Mouse (Mus musculus) gonadal fat pad, adult 2 months (tissue): ENCODE data around the gene Rab27a. TPM values are rescaled to one million over a fixed set of nuclear protein-coding genes. Genes with fewer than 3 reads are reported as not detected.
"Not testable (repeated sequence)": the region's sequence is repeated elsewhere in the genome, so short reads cannot be mapped to it uniquely, and the experiment has no call there.

Source experiments
- DNase-seq: peaks from one replicate; pipeline ENCODE4 v3.0.0-alpha.2; 2012; ENCODE audit warnings: low read depth
- polyA plus RNA-seq: library from polyadenylated mRNA; depleted of rRNA; stranded (reverse); fragments of >200 nt; gene quantifications from 2 replicates; pipeline ENCODE4 v1.2.3, GENCODE M21; 2012

The Rab27a gene
- polyA plus RNA-seq, 1 experiment: 1.9 TPM

- DNase-seq: no peak
Measured at GRCm38 (mm10) chr9:73090121-73090520, 45.5 kb downstream of the Rab27a start.

- DNase-seq: no peak
Measured at GRCm38 (mm10) chr9:73091747-73092146, 47.1 kb downstream of the Rab27a start.

DNA sequence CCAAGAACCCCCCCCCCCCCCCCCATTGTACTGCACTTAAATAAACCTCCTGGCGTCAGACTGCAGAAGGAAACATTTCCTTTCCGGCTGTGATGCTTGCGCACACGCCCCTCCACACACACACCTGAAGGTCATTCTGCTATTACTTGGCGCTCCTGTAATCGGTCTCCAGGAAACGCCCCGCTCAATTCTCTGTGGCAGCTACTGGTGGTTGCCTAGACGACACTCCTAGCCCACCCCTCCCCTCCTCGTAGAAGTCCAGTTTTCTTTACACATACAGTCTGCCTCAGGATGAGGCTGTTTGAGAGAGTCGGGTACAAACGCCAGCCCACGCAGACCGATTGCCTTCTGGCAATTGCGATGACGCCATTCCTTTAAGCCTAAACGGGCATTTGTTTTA lies 49.9 kb downstream of the Rab27a start:
- no peak for DNase-seq

DNA sequence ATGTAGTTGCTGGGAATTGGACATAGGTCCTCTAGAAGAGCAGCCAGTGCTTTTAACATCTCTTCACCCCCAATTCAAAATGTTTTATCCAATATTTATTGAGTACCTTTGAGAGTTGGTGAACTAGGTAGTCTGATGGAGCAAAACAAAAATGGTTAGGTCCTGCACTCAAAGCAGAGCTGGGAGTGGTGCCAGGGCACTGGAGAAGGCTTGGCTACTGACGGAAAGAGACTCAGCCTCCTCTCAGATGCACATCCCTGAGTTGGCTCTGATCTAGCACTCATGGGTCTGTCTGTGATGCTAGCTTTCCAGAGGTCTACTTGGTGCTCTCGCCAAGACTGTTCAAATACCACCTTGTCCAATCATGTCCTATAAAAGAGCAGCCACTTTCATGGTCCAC lies 53.2 kb downstream of the Rab27a start:
- DNase-seq: no peak

GRCm38 (mm10) chr9:73101536-73101935 lies 56.9 kb downstream of the Rab27a start, which contains the start of gene Khdc3:
TSS of gene Khdc3 (plus strand) at chr9:73101836.
- no peak for DNase-seq

- DNase-seq: no peak
Measured at GRCm38 (mm10) chr9:73102181-73102580, 57.5 kb downstream of the Rab27a start, which contains the start of gene Gm20509. TSS of gene Gm20509 (plus strand) at chr9:73102470.

GRCm38 (mm10) chr9:73103159-73103879 lies 58.7 kb downstream of the Rab27a start:
- DNase-seq: no peak

- no peak for DNase-seq
Measured at GRCm38 (mm10) chr9:73103880-73104198, 59.2 kb downstream of the Rab27a start.

DNA sequence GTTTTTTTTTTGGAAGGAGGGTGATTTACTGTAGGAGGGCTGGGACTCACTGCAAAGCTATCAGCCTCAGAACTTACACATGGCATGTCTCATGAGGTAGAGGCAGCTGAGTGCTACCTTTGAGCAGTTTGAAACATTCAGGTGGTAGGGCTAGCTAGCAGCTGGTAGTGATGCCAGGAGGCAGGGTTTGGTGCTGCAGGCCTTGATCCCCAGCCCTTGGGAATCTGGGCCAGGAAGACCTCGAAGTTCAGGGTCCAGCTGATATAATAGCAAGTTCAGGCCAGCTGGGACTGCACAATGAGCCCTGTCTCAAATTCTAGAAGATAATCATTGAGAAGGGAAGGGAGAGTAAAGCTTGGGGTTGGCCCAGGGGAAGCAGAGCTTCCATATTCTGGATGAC lies 60.5 kb downstream of the Rab27a start:
- no peak for DNase-seq

GRCm38 (mm10) chr9:73105771-73106170 lies 61.1 kb downstream of the Rab27a start:
- no peak for DNase-seq

GRCm38 (mm10) chr9:73112919-73113906 lies 68.6 kb downstream of the Rab27a start, which contains the start of gene Rsl24d1:
TSS of gene Rsl24d1 (plus strand) at chr9:73113426.
- DNase-seq: no peak

DNA sequence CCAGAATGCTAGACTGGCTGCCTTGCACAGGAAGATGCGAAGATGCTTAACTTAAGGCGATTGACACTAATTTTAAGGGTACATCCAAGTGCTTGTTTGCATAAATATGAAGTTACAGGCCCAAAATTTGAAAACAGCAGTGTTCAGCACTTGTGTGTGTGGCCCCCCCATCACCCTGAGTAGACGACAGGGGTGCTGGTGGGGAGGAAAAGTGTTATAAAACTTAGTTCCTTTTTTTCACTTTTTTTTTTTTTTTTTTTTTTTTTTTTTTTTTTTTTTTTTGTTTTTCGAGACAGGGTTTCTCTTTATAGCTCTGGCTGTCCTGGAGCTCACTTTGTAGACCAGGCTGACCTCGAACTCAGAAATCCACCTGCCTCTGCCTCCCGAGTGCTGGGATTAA lies 72.0 kb downstream of the Rab27a start:
- not testable (repeated sequence) for DNase-seq

GRCm38 (mm10) chr9:73118012-73118411 lies 73.4 kb downstream of the Rab27a start:
- DNase-seq: no peak

DNA sequence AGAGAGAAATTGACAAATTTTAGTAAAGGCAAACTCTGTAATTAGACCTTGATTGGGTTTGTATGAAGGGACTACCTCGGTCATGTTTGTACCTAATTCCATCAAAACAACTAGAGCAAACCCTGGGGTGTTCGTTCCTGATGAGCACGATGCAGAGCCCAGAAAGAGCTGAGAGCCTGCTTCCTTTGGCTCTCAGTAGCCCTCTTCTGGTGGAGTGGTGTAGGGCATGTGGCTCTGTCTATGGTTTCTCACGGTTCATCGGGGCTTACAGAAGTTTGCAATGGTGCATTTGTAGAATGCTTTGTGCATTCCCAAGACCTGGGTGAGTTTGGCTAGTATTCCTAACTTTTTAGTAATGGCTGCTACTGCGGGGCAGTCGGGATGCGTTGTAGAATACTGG lies 77.1 kb downstream of the Rab27a start:
- DNase-seq: no peak

DNA sequence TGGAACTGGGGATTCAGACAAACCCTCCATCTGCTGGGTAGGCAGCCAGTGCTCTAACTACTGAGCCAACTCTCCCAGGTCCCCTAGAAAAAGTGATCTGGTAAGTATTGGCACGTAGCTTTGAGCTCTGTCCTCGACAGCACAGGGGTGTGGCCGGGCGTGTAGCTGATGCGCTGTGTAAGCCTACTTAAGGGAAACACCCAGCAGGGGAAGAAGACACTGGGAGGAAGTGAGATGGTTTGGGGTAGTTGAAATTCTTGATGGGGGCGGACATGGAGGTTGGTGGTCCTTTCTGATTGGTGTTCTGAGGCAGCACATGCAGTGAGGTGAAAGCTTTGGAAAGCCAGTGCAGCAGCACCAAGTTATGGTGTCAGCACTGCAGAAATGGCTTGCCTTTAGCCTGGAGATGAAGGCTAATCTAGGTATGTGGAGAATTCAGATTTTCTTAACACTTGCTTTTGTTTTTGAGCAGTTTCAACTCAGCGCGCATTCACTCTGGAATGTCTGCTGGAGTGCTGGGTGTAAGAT lies 80.5 kb downstream of the Rab27a start:
- no peak for DNase-seq

GRCm38 (mm10) chr9:73127457-73127856 lies 82.8 kb downstream of the Rab27a start:
- DNase-seq: no peak

DNA sequence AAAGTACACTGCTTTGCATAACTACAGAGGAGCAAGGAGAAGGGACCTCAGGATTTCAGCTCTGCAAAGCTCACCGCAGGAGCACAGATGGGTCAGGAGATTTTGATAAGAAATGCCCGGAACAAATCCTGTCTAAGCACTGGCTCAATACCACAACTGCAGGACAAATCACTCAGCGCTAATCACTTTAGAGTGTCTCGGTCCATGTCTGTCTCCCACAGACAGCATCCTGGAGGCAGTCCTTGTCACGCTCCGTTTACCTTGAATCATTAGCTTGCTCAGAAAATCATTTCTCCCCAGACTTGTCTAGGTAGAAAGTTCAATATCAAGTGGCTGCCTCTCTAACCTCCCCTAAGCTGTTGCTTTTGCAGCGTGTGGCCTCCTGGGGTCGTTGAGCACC lies 85.2 kb downstream of the Rab27a start:
- no peak for DNase-seq

- no peak for DNase-seq
Measured at GRCm38 (mm10) chr9:73130529-73130928, 85.9 kb downstream of the Rab27a start.

DNA sequence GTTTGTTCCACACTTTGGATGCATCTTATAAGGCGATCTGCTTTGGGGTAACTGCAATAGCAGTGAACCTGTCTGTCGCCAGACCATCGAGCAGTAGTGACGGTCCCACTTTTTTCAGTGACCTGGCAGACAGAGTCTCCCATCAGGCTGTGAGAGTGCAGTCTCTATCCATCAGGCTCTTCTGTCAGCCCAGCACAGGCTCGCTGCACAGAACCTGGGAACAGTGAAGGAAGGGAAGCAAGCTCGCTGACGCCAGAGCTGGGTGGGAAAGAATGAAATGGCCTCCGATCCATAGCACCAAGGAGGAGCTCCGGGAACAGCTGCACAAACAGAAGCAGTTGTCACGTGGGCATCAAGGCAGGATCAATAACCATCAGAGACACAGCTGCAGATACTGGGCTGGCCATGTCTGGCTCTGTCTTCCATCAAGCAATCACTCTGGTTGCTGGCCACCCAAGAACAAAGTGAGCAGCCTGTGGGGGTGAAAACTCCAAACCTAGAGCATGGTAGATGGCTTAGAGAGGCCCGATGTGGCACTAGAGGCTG lies 92.8 kb downstream of the Rab27a start:
- no peak for DNase-seq
